Mouse (Mus musculus) lung, adult 2 months (tissue): ENCODE results near the gene Gm6337.
"Not testable (repeated sequence)": the region's sequence is repeated elsewhere in the genome, so short reads cannot be mapped to it uniquely, and the experiment has no call there.

ENCODE experiments used
- CTCF ChIP-seq: fragments of 200-500 bp; IDR thresholded peaks from 2 replicates; pipeline ENCODE4 v1.5.1; 2011; ENCODE audit warnings: mild to moderate bottlenecking, low read length, control low read depth; ENCODE audit not compliant: insufficient read depth
- POLR2A ChIP-seq: fragments of 200-500 bp; IDR thresholded peaks from 2 replicates; pipeline ENCODE4 v1.6.1; 2011; ENCODE audit warnings: low read depth, mild to moderate bottlenecking, control low read depth, low read length, borderline replicate concordance; ENCODE audit errors: extremely low read depth

DNA sequence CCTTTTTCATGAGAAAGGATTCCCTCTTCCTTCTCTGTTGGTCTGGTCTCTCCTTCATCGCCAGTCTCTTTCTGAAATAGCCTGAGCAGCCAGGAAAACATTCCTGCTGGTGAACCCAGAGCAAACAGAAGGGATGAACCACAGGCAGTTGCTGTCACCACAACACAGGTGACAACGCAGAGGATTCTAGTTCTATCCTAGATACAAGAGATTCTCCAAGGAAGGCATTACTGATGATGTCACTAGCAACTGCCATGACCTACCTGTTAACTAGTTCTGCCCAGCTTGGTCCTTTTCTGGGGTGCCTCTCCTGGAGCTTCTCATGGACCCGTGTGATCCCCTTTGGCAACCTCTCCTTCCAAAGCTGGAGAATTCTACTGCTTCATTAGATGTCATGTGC is 35.8 kb upstream of the Gm6337 start, which contains the start of gene Gm8206:
- not testable (repeated sequence) for TF ChIP-seq CTCF, POLR2A
